Mouse (Mus musculus): ENCODE measurements around the gene Npnt.

DNA sequence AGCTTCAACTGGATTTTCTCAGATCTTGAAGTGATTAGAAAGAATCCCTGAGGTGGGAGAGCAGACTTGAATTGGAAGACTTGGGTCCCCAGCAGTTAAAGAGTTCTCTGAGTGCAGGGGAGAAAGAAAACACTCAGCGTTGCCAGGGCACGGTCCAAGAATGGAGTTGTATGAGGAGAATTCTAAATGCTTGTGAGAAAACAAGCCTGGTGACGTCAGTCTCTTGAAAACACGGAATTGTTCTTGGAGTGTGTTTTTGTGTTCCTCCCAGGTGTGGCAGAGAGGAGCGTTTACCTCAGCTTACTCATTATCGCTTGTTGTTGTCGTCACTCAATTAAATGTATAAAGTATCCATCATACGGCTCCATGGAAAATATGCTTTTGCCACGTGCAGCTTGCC is 69.3 kb downstream of the Npnt start:
- no peak for TF ChIP-seq POLR2A (IDR thresholded peaks at IDR 0.05; ENCODE audit: insufficient read depth, low read length)
- TF ChIP-seq EP300 (IDR thresholded peaks at IDR 0.05; ENCODE audit: insufficient read depth, low read depth, low read length): no peak
- TF ChIP-seq CTCF (IDR thresholded peaks at IDR 0.05; ENCODE audit: low read depth, low read length): no peak
